Mouse (Mus musculus) liver, postnatal 0 days (tissue): Measurements from ENCODE around the gene Vwa8. TPM values are rescaled to one million over a fixed set of nuclear protein-coding genes. Genes with fewer than 3 reads are reported as not detected.

ENCODE experiments used
- ATAC-seq: fragments of 200-750 bp; cut with Nextera tagmentation; 2 replicates; pipeline ENCODE4 v1.8.0; 2017; ENCODE audit warnings: mild to moderate bottlenecking, moderate library complexity
- DNase-seq: peaks from one replicate; pipeline ENCODE4 v3.0.0-alpha.2; 2016
- H3K27ac ChIP-seq: fragments of 300-500 bp; sonication (generic); 2 replicates; pipeline ENCODE4 v1.5.1; 2014; ENCODE audit warnings: antibody characterized with exemption, moderate library complexity, mild to moderate bottlenecking, low read depth
- H3K27me3 ChIP-seq: fragments of 300-500 bp; sonication (generic); 2 replicates; pipeline ENCODE4 v1.6.1; 2014; ENCODE audit warnings: low read length, control low read depth, mixed read lengths; ENCODE audit not compliant: insufficient read depth
- H3K36me3 ChIP-seq: fragments of 300-500 bp; sonication (generic); replicated peaks from 2 replicates; pipeline ENCODE4 v1.6.1; 2014; ENCODE audit warnings: mild to moderate bottlenecking, control low read depth, low read length, moderate library complexity, mixed read lengths; ENCODE audit not compliant: insufficient read depth
- H3K4me1 ChIP-seq: fragments of 300-500 bp; sonication (generic); 2 replicates; pipeline ENCODE4 v1.6.1; 2014; ENCODE audit warnings: antibody characterized with exemption, mild to moderate bottlenecking, control low read depth; ENCODE audit not compliant: insufficient read depth
- H3K4me2 ChIP-seq: fragments of 300-500 bp; sonication (generic); 2 replicates; pipeline ENCODE4 v1.6.1; 2014; ENCODE audit warnings: low read depth, mild to moderate bottlenecking, low read length, moderate library complexity, mixed read lengths
- H3K4me3 ChIP-seq: fragments of 300-500 bp; sonication (generic); 2 replicates; pipeline ENCODE4 v1.5.1; 2014; ENCODE audit warnings: low read depth, low read length
- H3K9ac ChIP-seq: fragments of 300-500 bp; sonication (generic); replicated peaks from 2 replicates; pipeline ENCODE4 v1.6.1; 2014; ENCODE audit warnings: mild to moderate bottlenecking, moderate library complexity
- H3K9me3 ChIP-seq: fragments of 300-500 bp; sonication (generic); 2 replicates; pipeline ENCODE4 v1.6.1; 2016; ENCODE audit warnings: mild to moderate bottlenecking, control low read depth, low read length, mixed read lengths
- CTCF ChIP-seq: sonication (generic); IDR thresholded peaks from 2 replicates; pipeline ENCODE4 v1.5.1; 2016; ENCODE audit warnings: antibody characterized with exemption, low read depth
- EP300 ChIP-seq: IDR thresholded peaks from 2 replicates; pipeline ENCODE4 v1.6.1; 2016; ENCODE audit warnings: antibody characterized with exemption, low read depth, mild to moderate bottlenecking
- WGBS: fragments of 180-500 bp; shearing (Covaris S2); extraction: QIAGEN DNeasy Blood & Tissue Kit; methylation state at CpG from one replicate; pipeline ENCODE4 v1.1.7; 2014; ENCODE audit not compliant: insufficient replicate concordance; 5-methylcytosine and 5-hydroxymethylcytosine counted together
- polyA plus RNA-seq: library from polyadenylated mRNA; unstranded; fragments of >200 nt; fragmentation: Nextera tagmentation; extraction: Ambion mirVana; gene quantifications from 2 replicates; pipeline ENCODE4 v1.2.1, GENCODE M21; 2015

Gene Vwa8
- polyA plus RNA-seq, 1 experiment from 2014 or later, result 27.1 TPM

GRCm38 (mm10) chr14:78935796-78936195, 86.9 kb downstream of the Vwa8 start:
- TF ChIP-seq EP300 (no peak), CTCF (no peak)
- H3K4me2 ChIP-seq, result no peak overlapping the region
- no peaks in the 10 kb centered on the region for H3K27me3 ChIP-seq
- peaks cover 10% of the 10 kb centered on the region; the same call in 1 of the 2 replicates for H3K36me3 ChIP-seq
- no peak for DNase-seq
- H3K27ac ChIP-seq, result no peak overlapping the region
- H3K9ac ChIP-seq, result no peak overlapping the region
- no peaks in the 10 kb centered on the region for H3K4me1 ChIP-seq
- WGBS, result 66% methylated on average over 3 of the region's 3 CpGs
- H3K9me3 ChIP-seq, result no peaks in the 10 kb centered on the region
- H3K4me3 ChIP-seq, result no peak overlapping the region
- no peak for ATAC-seq

DNA sequence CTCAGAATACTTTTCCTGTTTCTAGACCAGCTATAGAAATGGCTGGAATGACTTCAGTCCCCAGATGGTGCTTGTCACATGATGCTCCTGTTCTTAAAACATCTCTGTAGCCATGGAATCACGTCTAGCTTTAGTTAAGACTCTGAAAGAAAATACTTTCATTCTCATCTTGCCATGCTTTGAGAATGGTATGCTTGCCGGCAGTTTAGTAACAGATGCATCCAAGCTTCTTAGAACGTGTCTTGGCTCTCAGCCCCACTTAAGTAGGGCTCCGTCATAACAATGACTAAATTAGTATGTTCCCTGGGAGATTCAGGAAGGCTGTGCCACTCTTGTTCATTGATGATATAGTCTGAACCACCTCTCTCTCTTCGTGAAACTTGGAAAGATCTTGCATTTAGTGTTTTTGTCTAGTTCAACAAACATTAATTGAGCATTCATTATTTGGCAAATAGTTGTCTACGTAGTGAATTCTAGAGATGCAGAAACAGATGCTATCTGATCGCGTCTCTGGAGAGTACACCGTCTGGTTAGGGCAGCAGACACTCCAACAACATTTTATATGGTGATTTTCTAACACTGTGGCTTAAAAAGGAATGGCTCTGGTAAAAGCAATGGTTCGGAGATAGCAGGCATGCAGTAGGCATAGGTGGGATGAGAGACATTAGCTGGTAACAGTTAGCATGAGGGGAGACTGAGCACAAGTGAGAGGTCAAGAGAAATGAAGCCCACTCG, 93.1 kb downstream of the Vwa8 start:
- no peak overlapping the region for H3K27ac ChIP-seq
- H3K27me3 ChIP-seq, result no peaks in the 10 kb centered on the region
- DNase-seq, result no peak
- H3K4me1 ChIP-seq, result no peaks in the 10 kb centered on the region
- H3K9me3 ChIP-seq, result no peaks in the 10 kb centered on the region
- no peak overlapping the region for H3K4me2 ChIP-seq
- ATAC-seq, result no peak
- 83% methylated on average over 11 of the region's 11 CpGs for WGBS
- no peak for TF ChIP-seq CTCF
- TF ChIP-seq EP300, result no peak
- no peak overlapping the region for H3K9ac ChIP-seq
- peaks cover 2% of the 10 kb centered on the region; the same call in 1 of the 2 replicates for H3K36me3 ChIP-seq
- no peak overlapping the region for H3K4me3 ChIP-seq

- 56% methylated on average over 2 of the region's 2 CpGs for WGBS
- H3K4me1 ChIP-seq, result no peaks in the 10 kb centered on the region
- no peak overlapping the region for H3K4me3 ChIP-seq
- no peaks in the 10 kb centered on the region for H3K27me3 ChIP-seq
- no peaks in the 10 kb centered on the region for H3K9me3 ChIP-seq
- no peak for ATAC-seq
- H3K27ac ChIP-seq, result no peak overlapping the region
- no peak overlapping the region for H3K4me2 ChIP-seq
- no peak for DNase-seq
- no peak overlapping the region for H3K9ac ChIP-seq
- H3K36me3 ChIP-seq, result no peaks in the 10 kb centered on the region
- TF ChIP-seq EP300 (no peak), CTCF (no peak)
Observed at GRCm38 (mm10) chr14:78955745-78956144, 106.9 kb downstream of the Vwa8 start.

- ATAC-seq, result no peak
Observed at GRCm38 (mm10) chr14:78970621-78971020, 121.8 kb downstream of the Vwa8 start.

GRCm38 (mm10) chr14:78972424-78972823, 123.6 kb downstream of the Vwa8 start:
- Histone ChIP-seq H3K9ac (no peak overlapping the region), H3K27ac (no peak overlapping the region), H3K4me2 (no peak overlapping the region), H3K4me1 (no peaks in the 10 kb centered on the region), H3K9me3 (no peaks in the 10 kb centered on the region), H3K36me3 (no peaks in the 10 kb centered on the region), H3K4me3 (no peak overlapping the region), H3K27me3 (no peaks in the 10 kb centered on the region)
- ATAC-seq (no peak), DNase-seq (no peak)
- no peak for TF ChIP-seq EP300
- no peak for TF ChIP-seq CTCF
- WGBS, result 62% methylated on average over 1 of the region's 1 CpGs

More at GRCm38 (mm10) chr14:78970621-78971020, 121.8 kb downstream of the Vwa8 start:
- no peaks in the 10 kb centered on the region for H3K27me3 ChIP-seq
- 88% methylated on average over 10 of the region's 10 CpGs for WGBS
- H3K4me1 ChIP-seq, result no peaks in the 10 kb centered on the region
- H3K9ac ChIP-seq, result no peak overlapping the region
- no peak for DNase-seq
- H3K4me3 ChIP-seq, result no peak overlapping the region
- TF ChIP-seq EP300, result no peak
- TF ChIP-seq CTCF, result no peak
- H3K4me2 ChIP-seq, result no peak overlapping the region
- no peak overlapping the region for H3K27ac ChIP-seq
- H3K9me3 ChIP-seq, result no peaks in the 10 kb centered on the region
- peaks cover 3% of the 10 kb centered on the region; the same call in 1 of the 2 replicates for H3K36me3 ChIP-seq

GRCm38 (mm10) chr14:78983104-78983503, 134.3 kb downstream of the Vwa8 start:
- Histone ChIP-seq H3K4me1 (no peaks in the 10 kb centered on the region), H3K9me3 (no peaks in the 10 kb centered on the region), H3K36me3 (peaks cover 6% of the 10 kb centered on the region), H3K9ac (no peak overlapping the region), H3K4me3 (no peak overlapping the region), H3K27ac (no peak overlapping the region), H3K27me3 (no peaks in the 10 kb centered on the region), H3K4me2 (no peak overlapping the region)
- DNase-seq, result no peak
- no peak for TF ChIP-seq EP300
- no peak for TF ChIP-seq CTCF
- 77% methylated on average over 2 of the region's 2 CpGs for WGBS
- ATAC-seq, result no peak
